Comparison of ENCODE assay signal across 22 mouse cellular contexts in the genomic region with DNA sequence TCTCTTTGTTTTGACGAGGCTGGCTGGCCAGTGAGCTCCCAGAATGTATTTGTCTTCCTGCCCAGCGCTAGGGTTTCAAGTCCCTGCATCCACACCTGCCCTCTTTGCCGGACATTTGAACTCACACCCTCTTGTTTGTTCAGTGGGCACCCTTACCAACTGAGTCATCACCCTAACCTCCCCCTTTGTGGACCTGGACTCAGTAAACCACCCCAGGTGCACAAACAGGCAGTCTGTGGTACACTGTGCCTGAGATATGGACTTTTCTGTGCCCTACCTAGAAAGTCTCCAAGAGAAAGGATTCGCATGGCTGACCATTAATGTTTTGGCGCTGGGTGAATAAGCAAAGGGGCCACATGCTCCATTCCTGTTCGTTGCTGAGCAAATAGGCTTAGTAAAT.
DNase-seq lines count a peak whose midpoint lies in the region; ATAC-seq and TF ChIP-seq lines count a peak whose summit lies in the region.
"Had no signal": no experiment of that assay in that cellular context is flagged by ENCODE, and none has a peak within 500 bp of the region (broad histone marks: within the 10 kb centered on the region; RNA-seq: fewer than 3 reads in every experiment).

No protein-coding gene starts in this region.

- WGBS in heart, embryonic 12.5 days, result 70% methylated on average over 6 of the region's 6 CpGs
- WGBS in kidney, adult 2 months, result 44% methylated on average over 6 of the region's 6 CpGs
- WGBS in kidney, embryonic 15.5 days, result 54% methylated on average over 6 of the region's 6 CpGs

- no peak for TF ChIP-seq CTCF in kidney, adult 2 months (conservative IDR thresholded peaks at IDR 0.05; ENCODE audit: insufficient read depth, insufficient read length, low read depth, low read length)

- no peak overlapping the region for H3K4me3 ChIP-seq in heart, embryonic 12.5 days
- no peak overlapping the region for H3K4me3 ChIP-seq in kidney, adult 2 months (ENCODE audit: insufficient read depth, low read depth, low read length)
- no peak overlapping the region for H3K4me3 ChIP-seq in kidney, embryonic 15.5 days (replicated peaks)
- H3K4me3 ChIP-seq: embryonic facial prominence, embryonic 10.5 days; embryonic facial prominence, embryonic 13.5 days; erythroblast, embryonic 14.5 days; forebrain, embryonic 12.5 days; forebrain, embryonic 15.5 days; heart, adult 2 months; heart, embryonic 10.5 days had no signal

- no peak for ATAC-seq in heart, embryonic 12.5 days (ENCODE audit: insufficient number of reproducible peaks, low FRiP score)
- ATAC-seq in kidney, embryonic 15.5 days (replicated peaks; ENCODE audit: low FRiP score), result peak; percentile 49; the same call in 1 of the 2 replicates
- ATAC-seq: activated CD4-positive, CD25-positive, alpha-beta regulatory T cell, adult 4 months; forebrain, embryonic 15.5 days had no signal

- no peak for TF ChIP-seq POLR2A in kidney, adult 2 months (IDR thresholded peaks at IDR 0.05; ENCODE audit: low read depth, low read length)

- no peaks in the 10 kb centered on the region for H3K36me3 ChIP-seq in heart, embryonic 12.5 days
- H3K36me3 ChIP-seq in kidney, adult 2 months (ENCODE audit: control insufficient read depth, insufficient read depth, low read length), result no peaks in the 10 kb centered on the region
- H3K36me3 ChIP-seq in kidney, embryonic 15.5 days, result no peaks in the 10 kb centered on the region
- H3K36me3 ChIP-seq: embryonic facial prominence, embryonic 10.5 days; embryonic facial prominence, embryonic 13.5 days; forebrain, embryonic 12.5 days; forebrain, embryonic 15.5 days; heart, embryonic 10.5 days had no signal

- 0 out of 2 replicates have a peak, but pooled peaks cover 3% of the 10 kb centered on the region for H3K4me1 ChIP-seq in heart, embryonic 12.5 days (replicated peaks)
- H3K4me1 ChIP-seq in kidney, adult 2 months (ENCODE audit: control insufficient read depth, insufficient read depth, low read length), result no peaks in the 10 kb centered on the region
- H3K4me1 ChIP-seq in kidney, embryonic 15.5 days, result no peaks in the 10 kb centered on the region
- H3K4me1 ChIP-seq: embryonic facial prominence, embryonic 10.5 days; embryonic facial prominence, embryonic 13.5 days; forebrain, embryonic 12.5 days; forebrain, embryonic 15.5 days; heart, embryonic 10.5 days had no signal

- H3K9ac ChIP-seq in heart, embryonic 12.5 days, result no peak overlapping the region
- no peak overlapping the region for H3K9ac ChIP-seq in kidney, embryonic 15.5 days
- H3K9ac ChIP-seq: embryonic facial prominence, embryonic 13.5 days; forebrain, embryonic 12.5 days; forebrain, embryonic 15.5 days; hindbrain, embryonic 14.5 days had no signal

- DNase-seq in heart, adult 11 months, result peak; percentile 61
- peak; percentile 11 for DNase-seq in kidney, adult 2 months
- DNase-seq in kidney, adult 11 months, result no peak
- DNase-seq in kidney, postnatal 36 days, result no peak
- DNase-seq: adrenal gland, adult 8-10 months; adrenal gland, postnatal 25 days; cerebellum, adult 11-12 months; cerebellum, adult 8-10 months; cerebellum, postnatal 36 days; embryo, embryonic 11 days; gastrocnemius, postnatal 25 days; heart, adult 2 months had no signal

- H3K27me3 ChIP-seq in heart, embryonic 12.5 days (replicated peaks), result no peaks in the 10 kb centered on the region
- H3K27me3 ChIP-seq in kidney, adult 2 months (replicated peaks; ENCODE audit: control insufficient read depth, insufficient read depth, low read length), result no peaks in the 10 kb centered on the region
- no peaks in the 10 kb centered on the region for H3K27me3 ChIP-seq in kidney, embryonic 15.5 days
- H3K27me3 ChIP-seq: embryonic facial prominence, embryonic 13.5 days; forebrain, embryonic 12.5 days; forebrain, embryonic 15.5 days had no signal

- H3K9me3 ChIP-seq in heart, embryonic 12.5 days (replicated peaks), result no peaks in the 10 kb centered on the region; the same call in 1 of the 2 replicates
- H3K9me3 ChIP-seq in kidney, embryonic 15.5 days (replicated peaks), result no peaks in the 10 kb centered on the region
- H3K9me3 ChIP-seq: embryonic facial prominence, embryonic 10.5 days; embryonic facial prominence, embryonic 13.5 days; forebrain, embryonic 12.5 days; forebrain, embryonic 15.5 days; heart, embryonic 10.5 days had no signal

- H3K4me2 ChIP-seq in heart, embryonic 12.5 days, result no peak overlapping the region
- no peak overlapping the region for H3K4me2 ChIP-seq in kidney, embryonic 15.5 days
- H3K4me2 ChIP-seq: embryonic facial prominence, embryonic 13.5 days; forebrain, embryonic 12.5 days; forebrain, embryonic 15.5 days; hindbrain, embryonic 14.5 days had no signal

- no peak overlapping the region for H3K27ac ChIP-seq in heart, embryonic 12.5 days (ENCODE audit: poor library complexity, severe bottlenecking)
- H3K27ac ChIP-seq in kidney, adult 2 months (ENCODE audit: insufficient read depth, low read depth, low read length), result no peak overlapping the region
- H3K27ac ChIP-seq in kidney, embryonic 15.5 days, result no peak overlapping the region
- H3K27ac ChIP-seq: embryonic facial prominence, embryonic 10.5 days; embryonic facial prominence, embryonic 13.5 days; forebrain, embryonic 12.5 days; forebrain, embryonic 15.5 days; heart, adult 2 months; heart, embryonic 10.5 days; hindbrain, embryonic 14.5 days had no signal

Comparison
In these comparisons a context has a peak if more than half of its experiments do, and no peak if none do; other contexts are left out.
1. DNase-seq: peak in heart, adult 11 months (single experiment) and kidney, adult 2 months (single experiment); none in kidney, adult 11 months (single experiment) and kidney, postnatal 36 days (0 of 2).